Mouse (Mus musculus) 3T3-L1 (cell line): ENCODE measurements around the gene Fam222b.
A peak's percentile ranks its signal among the peaks of the same experiment; 100 is the strongest.

Experiments
- DNase-seq: peaks from one replicate; pipeline ENCODE4 v3.0.0-alpha.2; 2015; ENCODE audit warnings: low read depth, low spot score

Fam222b gene

DNA sequence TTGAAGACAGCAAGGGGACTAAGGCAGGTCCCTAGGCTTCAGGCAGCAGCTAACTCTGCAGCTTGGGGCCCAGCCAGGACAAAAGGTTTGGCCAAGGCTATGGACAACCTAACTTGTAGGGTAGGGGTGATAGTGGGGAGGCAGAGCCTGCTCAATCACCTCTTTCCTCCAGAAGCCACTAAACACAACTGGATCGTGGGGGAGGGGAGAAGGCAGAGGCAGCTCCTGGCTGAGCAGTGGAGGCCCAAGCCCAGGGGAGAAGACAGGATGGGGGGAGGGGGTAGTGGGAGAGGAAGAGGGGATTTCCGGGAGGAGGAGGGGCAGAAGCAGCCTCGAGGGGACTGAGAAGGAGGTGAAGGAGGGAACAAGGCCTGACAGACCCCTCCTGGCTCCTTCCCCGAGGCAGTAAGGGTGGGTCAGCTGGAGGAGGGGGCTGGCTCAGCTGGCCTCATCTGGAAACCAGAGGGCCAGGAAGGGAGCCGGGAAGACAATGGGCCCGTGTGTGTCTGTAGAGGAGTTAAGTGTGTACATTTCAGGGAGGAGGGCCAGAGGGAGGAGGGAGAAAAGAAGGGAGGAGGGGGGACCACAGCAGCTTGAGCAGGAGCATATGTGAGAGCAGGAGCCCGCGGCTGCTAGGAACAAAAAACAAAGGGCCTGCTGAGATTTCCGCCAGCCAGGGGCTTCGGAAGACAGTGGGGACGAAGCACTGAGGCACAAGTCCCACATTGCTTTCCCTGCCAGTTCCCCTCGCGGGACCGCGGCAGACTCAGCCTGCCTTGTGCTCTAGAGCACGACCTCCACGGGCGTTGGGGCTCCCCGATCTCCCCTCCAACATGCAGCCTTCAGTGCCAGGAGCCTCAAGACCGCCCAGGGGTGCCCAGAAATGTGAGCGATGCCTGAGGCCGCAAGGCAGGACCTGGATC lies 69.5 kb downstream of the Fam222b start:
- DNase-seq = peak; percentile 78

GRCm38 (mm10) chr11:78164604-78164923 lies 70.1 kb downstream of the Fam222b start:
- DNase-seq = peak; percentile 32

GRCm38 (mm10) chr11:78164924-78165760 lies 70.7 kb downstream of the Fam222b start, which contains the start of gene Traf4:
Gene Traf4 (minus strand): TSS chr11:78165589.
- DNase-seq = peak; percentile 87

DNA sequence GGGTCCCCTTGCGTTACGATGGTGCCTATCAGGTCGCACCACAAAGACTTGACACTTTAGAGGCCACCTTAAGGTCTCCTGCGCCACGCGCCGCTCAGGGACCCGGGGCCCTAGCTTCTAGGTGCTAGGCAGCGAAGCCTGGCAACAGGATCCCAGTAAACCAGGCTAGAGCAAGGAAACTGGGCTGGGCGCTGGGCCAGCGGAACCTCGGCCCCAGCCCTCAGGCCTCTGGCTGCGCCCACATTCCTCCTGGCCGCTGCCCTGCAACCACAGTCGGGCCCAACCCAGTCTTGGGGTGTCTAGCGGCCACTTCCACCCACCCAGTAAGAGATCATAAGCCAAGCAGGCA lies 71.3 kb downstream of the Fam222b start:
- peak; percentile 92 for DNase-seq

DNA sequence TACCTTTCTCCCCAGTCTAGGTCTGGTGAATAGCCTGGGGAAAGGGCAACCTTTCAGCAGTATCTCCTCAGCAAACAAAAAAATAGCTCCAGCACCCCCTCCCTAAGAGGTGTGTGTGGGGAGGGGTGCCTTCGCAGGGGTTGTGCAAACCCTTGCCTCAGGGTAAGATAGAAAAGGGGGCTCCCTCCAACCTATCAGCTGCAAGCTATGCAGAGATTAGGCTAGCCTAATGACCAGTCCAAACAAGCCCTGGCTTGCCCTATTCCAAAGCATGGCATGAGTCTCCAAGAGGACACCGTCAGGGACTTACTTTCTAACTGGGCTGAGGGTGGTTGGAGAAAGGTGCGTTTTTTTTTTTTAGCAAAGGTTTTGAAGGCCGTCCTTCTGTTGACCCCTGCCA lies 71.7 kb downstream of the Fam222b start:
- peak; percentile 56 for DNase-seq

DNA sequence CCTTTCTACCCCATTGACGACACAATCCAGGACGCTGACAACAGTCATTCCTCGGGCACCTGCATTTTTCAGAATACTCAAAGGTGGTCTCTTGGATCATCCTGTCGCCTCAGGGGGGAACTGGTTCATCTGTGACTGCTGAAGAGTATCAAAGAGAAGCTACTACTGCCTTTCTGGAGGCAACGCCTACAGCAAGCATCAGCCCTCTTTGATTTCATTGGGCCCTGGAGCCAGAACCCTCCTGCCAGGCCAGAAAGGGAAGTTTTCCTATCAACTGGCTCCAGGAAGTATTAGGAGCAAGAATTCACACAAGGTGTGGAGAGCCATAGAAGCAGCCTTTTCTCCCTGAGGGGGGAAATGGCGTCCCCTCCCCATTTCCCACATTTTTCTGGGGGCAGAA lies 72.2 kb downstream of the Fam222b start:
- peak; percentile 35 for DNase-seq

GRCm38 (mm10) chr11:78167257-78167959 lies 72.9 kb downstream of the Fam222b start:
- no peak for DNase-seq

- DNase-seq = no peak
These were observed 74.3 kb downstream of the Fam222b start for GRCm38 (mm10) chr11:78168541-78169468.

- DNase-seq = no peak
These were observed 75.8 kb downstream of the Fam222b start for GRCm38 (mm10) chr11:78170306-78170705.

- DNase-seq = peak; percentile 40
These were observed 76.9 kb downstream of the Fam222b start for GRCm38 (mm10) chr11:78171328-78171727.

DNA sequence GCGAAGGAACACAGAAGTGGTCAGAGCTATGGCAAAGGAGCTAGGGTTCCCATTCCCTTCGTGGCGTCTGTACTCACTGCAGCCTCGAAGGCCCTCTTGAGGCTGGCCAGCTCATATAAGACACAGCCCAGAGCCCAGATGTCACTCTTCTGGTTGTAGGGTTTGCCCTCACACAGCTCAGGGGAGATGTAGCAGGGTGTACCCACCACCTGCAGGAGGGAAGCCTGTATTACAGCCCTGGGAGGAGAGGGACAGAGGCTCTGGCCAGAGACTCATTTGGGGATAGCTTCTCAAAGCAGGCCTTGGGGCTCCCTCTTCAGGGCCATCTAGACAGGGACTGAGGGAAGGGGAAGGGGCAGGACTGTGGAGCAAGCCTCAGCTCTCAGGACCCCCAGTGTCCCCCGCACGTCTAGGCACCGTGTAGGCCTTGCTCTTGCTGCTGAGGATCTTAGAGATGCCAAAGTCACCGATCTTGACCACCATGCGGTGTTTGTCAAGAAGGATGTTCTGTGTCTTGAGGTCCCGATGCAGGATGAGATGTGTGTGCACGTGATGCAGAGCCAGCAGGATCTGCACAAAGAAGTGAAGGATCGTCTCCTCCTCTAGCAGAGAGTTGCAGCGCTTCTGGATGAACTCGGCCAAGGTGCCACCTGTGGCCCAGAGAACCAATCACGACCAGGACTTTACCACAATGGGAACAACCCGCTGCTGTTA lies 77.7 kb downstream of the Fam222b start:
- DNase-seq = peak; percentile 52

DNA sequence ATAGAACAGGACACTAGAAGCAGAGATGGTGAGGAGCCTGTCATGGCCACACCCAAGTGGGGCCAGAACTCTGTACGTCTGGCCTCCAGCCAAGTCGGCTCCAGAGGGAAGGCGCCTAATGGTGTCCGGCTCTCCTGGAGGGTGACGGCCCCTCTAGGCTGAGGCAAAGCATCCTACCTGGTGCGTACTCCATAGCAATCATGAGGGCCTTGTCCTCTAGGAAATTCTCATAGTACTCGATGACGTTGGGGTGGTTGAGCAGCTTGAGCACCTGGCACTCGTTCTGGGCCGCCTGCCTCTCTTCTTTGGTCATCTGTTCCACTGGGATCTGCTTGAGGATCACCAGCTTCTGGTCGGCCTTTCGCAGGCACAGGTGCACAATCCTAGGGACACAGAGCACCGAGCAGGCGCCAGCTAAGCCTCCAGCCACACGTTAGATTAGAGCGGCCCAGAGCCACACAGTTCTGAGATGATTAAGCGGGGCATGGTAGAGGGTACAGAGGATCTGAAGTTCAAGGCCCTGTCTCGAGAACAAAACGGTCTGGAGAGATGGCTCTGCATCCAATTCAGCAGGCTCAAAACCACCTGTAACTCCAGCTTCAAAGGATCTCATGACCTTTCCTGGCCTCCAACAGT lies 78.4 kb downstream of the Fam222b start:
- DNase-seq = no peak

GRCm38 (mm10) chr11:78174506-78174905 lies 80.0 kb downstream of the Fam222b start:
- no peak for DNase-seq

DNA sequence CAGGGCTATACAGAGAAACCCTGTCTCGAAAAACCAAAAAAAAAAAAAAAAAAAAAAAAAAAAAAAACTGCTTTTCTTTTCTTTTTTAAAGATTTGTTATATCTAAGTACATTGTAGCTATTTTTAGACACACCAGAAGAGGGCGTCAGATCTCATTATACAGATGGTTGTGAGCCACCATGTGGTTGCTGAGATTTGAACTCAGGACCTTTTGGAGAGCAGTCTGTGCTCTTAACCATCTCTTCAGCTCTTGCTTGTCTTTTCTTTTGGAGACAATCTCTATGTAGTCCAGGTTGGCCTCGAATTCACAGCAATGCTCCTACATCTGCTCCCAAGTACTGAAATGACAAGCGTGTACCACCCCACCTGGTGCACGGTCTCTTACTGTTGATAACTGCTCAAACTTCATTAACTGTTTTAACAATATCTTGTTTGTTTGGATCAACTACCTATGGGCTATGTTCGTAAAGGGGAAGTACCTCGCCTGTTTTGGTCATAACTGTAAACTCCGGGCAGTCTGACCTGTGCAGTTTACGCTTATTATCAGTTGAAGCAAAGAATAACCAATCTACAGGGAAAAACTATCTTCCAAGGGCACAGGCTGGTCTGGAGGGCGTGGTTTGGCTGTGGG lies 81.4 kb downstream of the Fam222b start:
- DNase-seq = peak; percentile 97

DNA sequence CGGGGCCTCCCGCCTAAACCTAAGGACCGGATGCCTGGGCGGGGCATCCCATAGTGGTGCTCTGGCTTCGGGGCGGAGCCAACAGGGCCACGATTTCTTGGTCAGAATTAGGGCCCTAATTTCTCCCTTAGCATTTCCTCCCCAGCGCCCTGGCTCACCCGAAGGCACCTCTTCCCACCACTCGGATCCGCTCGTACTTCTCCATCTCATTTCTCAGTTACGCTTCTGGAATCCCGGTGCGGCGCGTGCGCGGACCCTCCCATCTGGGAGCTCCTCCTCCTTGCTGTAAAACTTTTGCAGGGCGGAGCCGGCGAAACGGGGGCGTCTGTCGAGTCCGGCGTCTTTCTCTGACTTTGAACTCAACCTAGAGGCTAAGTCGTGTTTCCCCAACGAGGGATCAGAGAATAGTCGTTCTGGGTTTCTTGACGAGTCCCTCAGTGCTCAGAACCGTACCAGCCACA lies 82.0 kb downstream of the Fam222b start, which contains the start of the genes Nek8 and Tlcd1:
Nek8 (minus strand) TSS at position 274 of the 461 bp plus-strand sequence.
Tlcd1 (plus strand) TSS at position 310 of the 461 bp plus-strand sequence.
- DNase-seq = no peak

GRCm38 (mm10) chr11:78176905-78177331 lies 82.5 kb downstream of the Fam222b start:
- peak; percentile 61 for DNase-seq

DNA sequence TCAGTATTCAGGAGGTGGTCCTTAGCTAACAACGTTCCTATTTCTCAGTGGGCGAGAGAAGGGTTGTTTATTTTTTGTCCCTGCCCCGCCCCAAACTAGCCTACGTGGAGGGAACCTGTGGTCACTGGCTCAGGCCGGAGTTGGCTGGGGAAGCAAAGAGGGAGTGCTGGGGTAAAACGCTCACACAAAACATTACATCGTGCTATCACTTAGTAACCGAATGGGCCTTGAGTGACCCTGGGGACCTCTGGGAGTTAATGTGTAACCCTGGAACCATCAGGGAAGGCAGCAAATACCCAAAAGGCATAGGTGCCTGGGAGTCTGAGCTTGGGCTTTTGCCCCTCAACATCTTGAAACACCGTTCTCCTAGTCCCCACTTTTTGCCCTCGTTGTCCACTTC lies 83.0 kb downstream of the Fam222b start:
- peak; percentile 85 for DNase-seq

DNA sequence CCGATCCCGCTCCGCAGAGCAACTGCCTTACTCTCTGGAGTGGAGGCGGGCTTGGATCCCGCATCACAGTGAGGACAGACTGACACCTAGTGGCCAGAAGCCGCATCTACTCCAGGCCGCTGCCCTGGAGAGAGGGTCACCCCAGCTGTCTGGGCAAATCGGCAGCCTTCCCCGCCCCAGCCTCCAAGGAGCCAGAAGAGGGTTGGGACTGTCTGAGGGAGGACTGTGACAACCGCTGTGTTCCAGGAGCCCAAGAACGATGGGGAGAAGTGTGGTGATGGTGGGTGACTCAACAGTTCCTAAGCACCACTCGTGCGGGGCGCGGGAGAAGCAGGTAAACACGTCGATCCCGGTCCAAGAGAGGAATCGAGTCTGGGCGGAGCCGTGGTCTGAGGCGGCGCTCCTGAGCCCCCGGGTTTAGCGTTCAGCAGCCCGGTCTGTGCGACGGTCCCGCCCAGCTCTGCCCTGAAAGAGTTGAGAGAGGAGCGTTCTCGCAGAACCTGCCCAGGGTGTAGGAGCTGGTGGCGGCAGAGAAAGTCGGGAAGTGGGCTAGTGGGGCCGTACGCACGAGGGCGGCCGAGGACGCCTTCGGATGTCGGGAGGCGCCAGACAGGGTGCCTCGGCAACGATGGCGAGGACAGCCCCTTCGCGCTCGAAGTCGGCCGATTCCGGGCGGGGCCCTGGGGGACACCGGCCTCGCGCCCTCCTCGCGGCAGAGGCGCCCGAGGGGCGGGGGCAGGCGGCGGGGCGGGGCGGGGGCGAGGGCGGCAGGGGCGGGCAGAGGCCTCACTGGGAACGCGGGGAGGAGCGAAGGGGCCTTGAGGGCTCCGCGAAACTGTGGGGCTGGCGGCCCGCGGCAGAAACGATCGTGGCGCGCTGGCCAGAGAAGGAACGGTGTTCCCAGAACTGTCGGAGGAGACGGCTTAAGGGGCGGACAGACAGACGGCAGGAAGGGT lies 83.7 kb downstream of the Fam222b start:
- peak; percentile 98 for DNase-seq
